Mouse (Mus musculus) thymus, adult 2 months (tissue): ENCODE data around the gene Ralgps2.

Experiments used
- CTCF ChIP-seq: fragments of 200-500 bp; IDR thresholded peaks from 2 replicates; pipeline ENCODE4 v1.5.1; 2012; ENCODE audit warnings: mild to moderate bottlenecking, control low read depth, low read length, moderate library complexity, borderline replicate concordance; ENCODE audit not compliant: control insufficient read depth, poor library complexity, insufficient read depth; ENCODE audit errors: extremely low read depth
- POLR2A ChIP-seq: fragments of 200-500 bp; IDR thresholded peaks from 2 replicates; pipeline ENCODE4 v1.6.1; 2012; ENCODE audit warnings: mild to moderate bottlenecking, low read length, control low read depth, moderate library complexity; ENCODE audit not compliant: control insufficient read depth, poor library complexity, insufficient read depth; ENCODE audit errors: extremely low read depth

DNA sequence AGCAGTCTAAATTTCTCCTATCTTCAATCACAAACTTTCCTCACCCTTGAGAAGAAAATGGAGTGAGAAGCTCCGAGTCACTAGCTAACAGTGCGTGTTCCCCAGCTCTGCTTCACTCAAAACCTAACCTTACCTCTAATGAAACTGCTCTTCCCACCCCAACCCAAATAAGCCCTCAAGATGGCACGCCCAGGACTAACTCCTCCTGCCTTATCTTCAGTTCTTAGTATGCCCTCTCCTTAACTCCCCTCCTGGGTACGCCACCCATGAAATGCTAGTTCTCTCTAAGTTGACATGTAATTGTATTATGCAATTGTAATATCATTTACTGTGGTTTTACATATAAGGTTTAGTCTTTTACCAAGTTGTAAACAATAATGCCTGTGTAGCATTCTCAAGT, 11.2 kb downstream of the Ralgps2 start:
- no peak for TF ChIP-seq CTCF
- TF ChIP-seq POLR2A, result no peak
